Mouse (Mus musculus) fibroblast of lung, adult 2 months (primary cell): ENCODE data around the gene Acly.

Source experiments
- DNase-seq: peaks from one replicate; pipeline ENCODE4 v3.0.0-alpha.2; 2011; ENCODE audit warnings: low read depth

The Acly gene

GRCm38 (mm10) chr11:100527458-100528374, at the start of gene Acly:
Gene Acly, minus strand, starts transcription at chr11:100528000.
- DNase-seq, result peak; percentile 97

GRCm38 (mm10) chr11:100576256-100576655, 48.5 kb upstream of the Acly start:
- DNase-seq, result no peak

- no peak for DNase-seq
Measured at GRCm38 (mm10) chr11:100575484-100575855, 47.7 kb upstream of the Acly start.

GRCm38 (mm10) chr11:100574708-100575483, 47.1 kb upstream of the Acly start, which contains the start of gene Cnp:
Gene Cnp, plus strand, starts transcription at chr11:100574904.
- no peak for DNase-seq

- no peak for DNase-seq
Measured at GRCm38 (mm10) chr11:100574188-100574587, 46.4 kb upstream of the Acly start.

GRCm38 (mm10) chr11:100571202-100571567, 43.4 kb upstream of the Acly start:
- DNase-seq, result no peak

GRCm38 (mm10) chr11:100570430-100571201, 42.8 kb upstream of the Acly start:
- DNase-seq, result peak; percentile 36

GRCm38 (mm10) chr11:100569789-100570188, 42.0 kb upstream of the Acly start:
- DNase-seq, result peak; percentile 47

GRCm38 (mm10) chr11:100568692-100569091, 40.9 kb upstream of the Acly start:
- DNase-seq, result no peak

GRCm38 (mm10) chr11:100567815-100568245, 40.0 kb upstream of the Acly start:
- DNase-seq, result no peak

GRCm38 (mm10) chr11:100567229-100567628, 39.4 kb upstream of the Acly start:
- DNase-seq, result no peak

GRCm38 (mm10) chr11:100564703-100565102, 36.9 kb upstream of the Acly start:
- no peak for DNase-seq

GRCm38 (mm10) chr11:100564297-100564696, 36.5 kb upstream of the Acly start:
- no peak for DNase-seq

GRCm38 (mm10) chr11:100561748-100562147, 33.9 kb upstream of the Acly start:
- no peak for DNase-seq

- DNase-seq, result no peak
Measured at GRCm38 (mm10) chr11:100559476-100559875, 31.7 kb upstream of the Acly start.

GRCm38 (mm10) chr11:100557563-100557962, 29.8 kb upstream of the Acly start:
- DNase-seq, result no peak

- DNase-seq, result no peak
Measured at GRCm38 (mm10) chr11:100555583-100555982, 27.8 kb upstream of the Acly start.

GRCm38 (mm10) chr11:100552842-100553241, 25.0 kb upstream of the Acly start:
- no peak for DNase-seq

GRCm38 (mm10) chr11:100550101-100550500, 22.3 kb upstream of the Acly start:
- no peak for DNase-seq

- DNase-seq, result no peak
Measured at GRCm38 (mm10) chr11:100549466-100549865, 21.7 kb upstream of the Acly start.

- no peak for DNase-seq
Measured at GRCm38 (mm10) chr11:100548141-100548540, 20.3 kb upstream of the Acly start.

- DNase-seq, result no peak
Measured at GRCm38 (mm10) chr11:100546955-100547354, 19.2 kb upstream of the Acly start.
